Mouse (Mus musculus): ENCODE results near the gene Coro7. TPM values are rescaled to one million over a fixed set of nuclear protein-coding genes. Genes with fewer than 3 reads are reported as not detected.
A peak's percentile ranks its signal among the peaks of the same experiment; 100 is the strongest.

Gene Coro7
- polyA plus RNA-seq, 1 experiment from 2014 or later = 13.1 TPM

GRCm38 (mm10) chr16:4674091-4674490 lies 5.5 kb downstream of the Coro7 start:
- Histone ChIP-seq H3K9ac (ENCODE audit: low read depth, low read length) (no peak overlapping the region), H3K27me3 (ENCODE audit: insufficient read depth, low read length) (no peaks in the 10 kb centered on the region), H3K4me1 (replicated peaks; ENCODE audit: insufficient read depth, low read length) (peaks cover 8% of the 10 kb centered on the region; the same call in 1 of the 2 replicates), H3K9me3 (replicated peaks; ENCODE audit: low read length) (no peaks in the 10 kb centered on the region), H3K36me3 (ENCODE audit: insufficient read depth, low read length) (peaks cover 37% of the 10 kb centered on the region), H3K4me2 (ENCODE audit: low read length) (no peak overlapping the region), H3K4me3 (replicated peaks; ENCODE audit: low read depth, low read length) (no peak overlapping the region), H3K27ac (no peak overlapping the region)
- ATAC-seq (replicated peaks; ENCODE audit: low FRiP score, low read depth) (no peak), DNase-seq (ENCODE audit: low spot score) (no peak)
- WGBS = 89% methylated on average over 4 of the region's 4 CpGs
- TF ChIP-seq CTCF (IDR thresholded peaks at IDR 0.05; ENCODE audit: low read depth) = no peak

- Histone ChIP-seq H3K9me3 (replicated peaks; ENCODE audit: low read length) (no peaks in the 10 kb centered on the region), H3K4me3 (replicated peaks; ENCODE audit: low read depth, low read length) (no peak overlapping the region), H3K4me2 (ENCODE audit: low read length) (no peak overlapping the region), H3K27ac (no peak overlapping the region), H3K4me1 (replicated peaks; ENCODE audit: insufficient read depth, low read length) (no peaks in the 10 kb centered on the region), H3K9ac (ENCODE audit: low read depth, low read length) (no peak overlapping the region), H3K36me3 (ENCODE audit: insufficient read depth, low read length) (peaks cover 38% of the 10 kb centered on the region), H3K27me3 (ENCODE audit: insufficient read depth, low read length) (no peaks in the 10 kb centered on the region)
- ATAC-seq (replicated peaks; ENCODE audit: low FRiP score, low read depth) (no peak), DNase-seq (ENCODE audit: low spot score) (no peak)
- no peak for TF ChIP-seq CTCF (IDR thresholded peaks at IDR 0.05; ENCODE audit: low read depth)
- WGBS = 34% methylated on average over 5 of the region's 5 CpGs
Observed at GRCm38 (mm10) chr16:4670317-4670716, 9.3 kb downstream of the Coro7 start.

GRCm38 (mm10) chr16:4667190-4667808 lies 12.3 kb downstream of the Coro7 start:
- Histone ChIP-seq H3K9ac (ENCODE audit: low read depth, low read length) (no peak overlapping the region), H3K9me3 (replicated peaks; ENCODE audit: low read length) (no peaks in the 10 kb centered on the region), H3K36me3 (ENCODE audit: insufficient read depth, low read length) (peaks cover 18% of the 10 kb centered on the region), H3K27ac (no peak overlapping the region), H3K4me1 (replicated peaks; ENCODE audit: insufficient read depth, low read length) (no peaks in the 10 kb centered on the region), H3K4me3 (replicated peaks; ENCODE audit: low read depth, low read length) (no peak overlapping the region), H3K27me3 (ENCODE audit: insufficient read depth, low read length) (no peaks in the 10 kb centered on the region), H3K4me2 (ENCODE audit: low read length) (no peak overlapping the region)
- ATAC-seq (replicated peaks; ENCODE audit: low FRiP score, low read depth) = peak; percentile 81; the same call in 1 of the 2 replicates
- peak; percentile 97 for TF ChIP-seq CTCF (IDR thresholded peaks at IDR 0.05; ENCODE audit: low read depth)
- 21% methylated on average over 3 of the region's 3 CpGs for WGBS
- DNase-seq (ENCODE audit: low spot score) = peak; percentile 94

GRCm38 (mm10) chr16:4665726-4666125 lies 13.9 kb downstream of the Coro7 start:
- DNase-seq (ENCODE audit: low spot score) (no peak), ATAC-seq (replicated peaks; ENCODE audit: low FRiP score, low read depth) (no peak)
- no peak for TF ChIP-seq CTCF (IDR thresholded peaks at IDR 0.05; ENCODE audit: low read depth)
- Histone ChIP-seq H3K4me1 (replicated peaks; ENCODE audit: insufficient read depth, low read length) (no peaks in the 10 kb centered on the region), H3K36me3 (ENCODE audit: insufficient read depth, low read length) (peaks cover 22% of the 10 kb centered on the region), H3K9me3 (replicated peaks; ENCODE audit: low read length) (no peaks in the 10 kb centered on the region), H3K4me3 (replicated peaks; ENCODE audit: low read depth, low read length) (no peak overlapping the region), H3K27me3 (ENCODE audit: insufficient read depth, low read length) (no peaks in the 10 kb centered on the region), H3K27ac (no peak overlapping the region), H3K4me2 (ENCODE audit: low read length) (no peak overlapping the region), H3K9ac (ENCODE audit: low read depth, low read length) (no peak overlapping the region)
- WGBS = 94% methylated on average over 2 of the region's 2 CpGs

GRCm38 (mm10) chr16:4663806-4664205 lies 15.8 kb downstream of the Coro7 start:
- H3K9me3 ChIP-seq (replicated peaks; ENCODE audit: low read length) = no peaks in the 10 kb centered on the region
- TF ChIP-seq CTCF (IDR thresholded peaks at IDR 0.05; ENCODE audit: low read depth) = no peak
- H3K27ac ChIP-seq = no peak overlapping the region
- no peak overlapping the region for H3K9ac ChIP-seq (ENCODE audit: low read depth, low read length)
- no peaks in the 10 kb centered on the region for H3K27me3 ChIP-seq (ENCODE audit: insufficient read depth, low read length)
- no peak overlapping the region for H3K4me2 ChIP-seq (ENCODE audit: low read length)
- H3K4me3 ChIP-seq (replicated peaks; ENCODE audit: low read depth, low read length) = no peak overlapping the region
- H3K4me1 ChIP-seq (replicated peaks; ENCODE audit: insufficient read depth, low read length) = peaks cover 5% of the 10 kb centered on the region; the same call in 1 of the 2 replicates
- no peak for ATAC-seq (replicated peaks; ENCODE audit: low FRiP score, low read depth)
- peaks cover 13% of the 10 kb centered on the region for H3K36me3 ChIP-seq (ENCODE audit: insufficient read depth, low read length)
- WGBS = 85% methylated on average over 2 of the region's 2 CpGs
- no peak for DNase-seq (ENCODE audit: low spot score)

GRCm38 (mm10) chr16:4661605-4662004 lies 18.0 kb downstream of the Coro7 start:
- no peaks in the 10 kb centered on the region for H3K27me3 ChIP-seq (ENCODE audit: insufficient read depth, low read length)
- no peaks in the 10 kb centered on the region for H3K9me3 ChIP-seq (replicated peaks; ENCODE audit: low read length)
- ATAC-seq (replicated peaks; ENCODE audit: low FRiP score, low read depth) (no peak), DNase-seq (ENCODE audit: low spot score) (no peak)
- peaks cover 6% of the 10 kb centered on the region; the same call in 1 of the 2 replicates for H3K36me3 ChIP-seq (ENCODE audit: insufficient read depth, low read length)
- H3K4me2 ChIP-seq (ENCODE audit: low read length) = no peak overlapping the region
- no peak overlapping the region for H3K4me3 ChIP-seq (replicated peaks; ENCODE audit: low read depth, low read length)
- no peak overlapping the region for H3K9ac ChIP-seq (ENCODE audit: low read depth, low read length)
- 28% methylated on average over 2 of the region's 2 CpGs for WGBS
- no peak for TF ChIP-seq CTCF (IDR thresholded peaks at IDR 0.05; ENCODE audit: low read depth)
- H3K4me1 ChIP-seq (replicated peaks; ENCODE audit: insufficient read depth, low read length) = peaks cover 14% of the 10 kb centered on the region; the same call in 1 of the 2 replicates
- no peak overlapping the region for H3K27ac ChIP-seq

Data from kidney, postnatal 0 days (tissue).